Mouse (Mus musculus) ES-E14 (cell line): ENCODE measurements around the gene Omp. TPM values are rescaled to one million over a fixed set of nuclear protein-coding genes. Genes with fewer than 3 reads are reported as not detected.

Experiments
- DNase-seq: peaks from one replicate; pipeline ENCODE4 v3.0.0-alpha.2; 2013; ENCODE audit warnings: low read depth, low spot score
- H3K27ac ChIP-seq: 2 replicates; pipeline ENCODE4 v1.5.1; 2012; ENCODE audit warnings: low read depth, mild to moderate bottlenecking, low read length, moderate library complexity, mixed read lengths; ENCODE audit not compliant: poor library complexity, insufficient read depth, severe bottlenecking
- H3K36me3 ChIP-seq: 2 replicates; pipeline ENCODE4 v1.6.1; 2012; ENCODE audit warnings: mild to moderate bottlenecking, low read length, moderate library complexity, mixed read lengths; ENCODE audit not compliant: control insufficient read depth, poor library complexity, insufficient read depth, severe bottlenecking
- H3K4me1 ChIP-seq, 2 experiments: fragments of 150-350 bp in 1 of 2; sonication (generic) in 1 of 2; 2 replicates each; pipeline ENCODE4 v1.6.1; 2012; ENCODE audit warnings: low read length in 2 of 2, mild to moderate bottlenecking in 1 of 2, mixed read lengths in 1 of 2; ENCODE audit not compliant: control insufficient read depth in 2 of 2, insufficient read depth in 2 of 2, poor library complexity in 1 of 2
- H3K4me3 ChIP-seq, 2 experiments: fragments of 150-350 bp in 1 of 2; sonication (generic) in 1 of 2; 2 replicates each; pipeline ENCODE4 v1.5.1; 2012; ENCODE audit warnings: low read length in 2 of 2, low read depth in 1 of 2, mild to moderate bottlenecking in 1 of 2, mixed read lengths in 1 of 2; ENCODE audit not compliant: insufficient read depth in 1 of 2, poor library complexity in 1 of 2, severe bottlenecking in 1 of 2
- H3K9ac ChIP-seq: 2 replicates; pipeline ENCODE4 v1.6.1; 2012; ENCODE audit warnings: low read depth, mild to moderate bottlenecking, low read length, mixed read lengths; ENCODE audit not compliant: poor library complexity, insufficient read depth, severe bottlenecking
- H3K9me3 ChIP-seq: fragments of 150-350 bp; sonication (generic); 2 replicates; pipeline ENCODE4 v1.6.1; 2012; ENCODE audit warnings: low read depth, mild to moderate bottlenecking, low read length; ENCODE audit not compliant: control insufficient read depth, insufficient read depth
- CHD2 ChIP-seq: IDR thresholded peaks from 2 replicates; pipeline ENCODE4 v1.6.1; 2014; ENCODE audit warnings: mild to moderate bottlenecking, low read depth, low read length, inconsistent platforms
- HCFC1 ChIP-seq: IDR thresholded peaks from 2 replicates; pipeline ENCODE4 v1.6.1; 2012; ENCODE audit warnings: low read length, inconsistent platforms, borderline replicate concordance; ENCODE audit not compliant: insufficient read depth
- MAFK ChIP-seq: IDR thresholded peaks from 2 replicates; pipeline ENCODE4 v1.6.1; 2014; ENCODE audit warnings: mild to moderate bottlenecking, low read depth, low read length, inconsistent platforms; ENCODE audit not compliant: insufficient read depth
- ZC3H11A ChIP-seq: IDR thresholded peaks from 2 replicates; pipeline ENCODE4 v1.6.1; 2012; ENCODE audit warnings: low read depth, mild to moderate bottlenecking, inconsistent platforms, low read length, borderline replicate concordance
- ZNF384 ChIP-seq: IDR thresholded peaks from 2 replicates; pipeline ENCODE4 v1.6.1; 2012; ENCODE audit warnings: low read depth, low read length, inconsistent platforms
- in situ Hi-C, 2 experiments: fragments of 600-800 bp; cut with MboI; formaldehyde crosslinking; loops; one replicate each; pipeline ENCODE4 v1.15.1; 2025; ENCODE audit warnings: low sequenced_read_pairs in 2 of 2, inconsistent platforms in 1 of 2; ENCODE audit not compliant: unreplicated experiment in 2 of 2
- total RNA-seq: library from RNA; depleted of rRNA; stranded (reverse); fragments of 300-350 nt; gene quantifications from 2 replicates; pipeline ENCODE4 v1.2.3, GENCODE M21; 2012; rRNA removed

Omp gene
- total RNA-seq, 1 experiment, result 1.4 TPM

DNA sequence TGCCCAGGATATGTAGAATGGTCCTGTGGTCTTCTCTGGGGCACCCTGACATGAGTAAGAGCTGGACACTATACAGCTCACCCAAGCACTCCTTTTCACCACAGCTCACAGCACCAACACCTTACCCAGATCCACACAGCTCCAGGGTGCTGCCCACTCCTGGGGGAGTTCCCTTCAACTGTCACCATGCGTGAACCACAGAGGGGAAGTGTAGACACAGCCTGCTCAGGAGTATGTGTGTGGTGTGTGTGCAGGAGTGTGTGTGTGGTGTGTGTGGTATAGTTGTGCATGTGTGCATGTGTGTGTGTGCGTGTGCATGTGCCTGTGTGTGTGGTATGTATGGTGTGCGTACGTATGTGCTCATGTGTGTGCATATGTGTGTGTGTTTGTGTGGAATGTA lies 49.5 kb downstream of the Omp start:
- in situ Hi-C loops, result no loop called here
- no peak overlapping the region for H3K9ac ChIP-seq
- TF ChIP-seq ZNF384 (no peak), MAFK (no peak), HCFC1 (no peak), ZC3H11A (no peak), CHD2 (no peak)

More for the DNA sequence above, 49.5 kb downstream of the Omp start:
- H3K9me3 ChIP-seq, result 0 out of 2 replicates have a peak, but pooled peaks cover 2% of the 10 kb centered on the region
- no peaks in the 10 kb centered on the region for H3K36me3 ChIP-seq
- no peaks in the 10 kb centered on the region for H3K4me1 ChIP-seq
- no peak for DNase-seq
- no peak overlapping the region for H3K27ac ChIP-seq
- no peak overlapping the region for H3K4me3 ChIP-seq

Other genes starting within 250 kb of the Omp start
- not detected in 2 replicates for gene Gdpd4, start 225.5 kb downstream of the Omp start, total RNA-seq
- 1.8 and 2.1 TPM in 2 replicates for gene Myo7a, start 26.0 kb downstream of the Omp start, total RNA-seq
- gene Capn5, start 32.8 kb upstream of the Omp start, total RNA-seq, result 5.0 and 10.0 TPM in 2 replicates
- gene B3gnt6, start 54.0 kb upstream of the Omp start, total RNA-seq, result 0.09 and 0.11 TPM in 2 replicates
- 25.3 and 26.2 TPM in 2 replicates for gene Acer3, start 175.7 kb upstream of the Omp start, total RNA-seq
- gene Tsku, start 215.8 kb upstream of the Omp start, total RNA-seq, result 17.8 and 23.9 TPM in 2 replicates